Mouse (Mus musculus): ENCODE measurements around the gene Spop.
"Not testable (repeated sequence)": the region's sequence is repeated elsewhere in the genome, so short reads cannot be mapped to it uniquely, and the experiment has no call there.

Gene Spop

GRCm38 (mm10) chr11:95497921-95498320 is 84.0 kb downstream of the Spop start:
- no peak for DNase-seq (ENCODE audit: low read depth)

GRCm38 (mm10) chr11:95500412-95500811 is 86.5 kb downstream of the Spop start:
- no peak for DNase-seq (ENCODE audit: low read depth)

- no peak for DNase-seq (ENCODE audit: low read depth)
These were observed 87.0 kb downstream of the Spop start for GRCm38 (mm10) chr11:95500836-95501235.

GRCm38 (mm10) chr11:95501826-95502225 is 87.9 kb downstream of the Spop start:
- DNase-seq (ENCODE audit: low read depth): not testable (repeated sequence)

- no peak for DNase-seq (ENCODE audit: low read depth)
These were observed 89.8 kb downstream of the Spop start for GRCm38 (mm10) chr11:95503581-95504180.

- DNase-seq (ENCODE audit: low read depth): no peak
These were observed 90.4 kb downstream of the Spop start for GRCm38 (mm10) chr11:95504271-95504731.

- no peak for DNase-seq (ENCODE audit: low read depth)
These were observed 93.3 kb downstream of the Spop start for GRCm38 (mm10) chr11:95507041-95507716.

GRCm38 (mm10) chr11:95507785-95508184 is 93.9 kb downstream of the Spop start:
- DNase-seq (ENCODE audit: low read depth): no peak

GRCm38 (mm10) chr11:95508211-95508926 is 94.5 kb downstream of the Spop start:
- DNase-seq (ENCODE audit: low read depth): no peak

GRCm38 (mm10) chr11:95509126-95509717 is 95.3 kb downstream of the Spop start:
- DNase-seq (ENCODE audit: low read depth): peak; percentile 31

GRCm38 (mm10) chr11:95510631-95511030 is 96.8 kb downstream of the Spop start:
- DNase-seq (ENCODE audit: low read depth): no peak

- DNase-seq (ENCODE audit: low read depth): no peak
These were observed 98.0 kb downstream of the Spop start for GRCm38 (mm10) chr11:95511919-95512318.

GRCm38 (mm10) chr11:95512383-95512782 is 98.5 kb downstream of the Spop start:
- no peak for DNase-seq (ENCODE audit: low read depth)

GRCm38 (mm10) chr11:95513461-95514297 is 99.8 kb downstream of the Spop start:
- DNase-seq (ENCODE audit: low read depth): no peak

GRCm38 (mm10) chr11:95514298-95514861 is 100.5 kb downstream of the Spop start, which contains the start of gene Nxph3:
Nxph3 (minus strand) TSS chr11:95514570.
- DNase-seq (ENCODE audit: low read depth): peak; percentile 73

GRCm38 (mm10) chr11:95515376-95516323 is 101.8 kb downstream of the Spop start:
- DNase-seq (ENCODE audit: low read depth): no peak

GRCm38 (mm10) chr11:95516491-95516911 is 102.6 kb downstream of the Spop start:
- DNase-seq (ENCODE audit: low read depth): no peak

GRCm38 (mm10) chr11:95517162-95517561 is 103.3 kb downstream of the Spop start:
- no peak for DNase-seq (ENCODE audit: low read depth)

- no peak for DNase-seq (ENCODE audit: low read depth)
These were observed 105.4 kb downstream of the Spop start for GRCm38 (mm10) chr11:95519299-95519698.

GRCm38 (mm10) chr11:95519996-95520395 is 106.1 kb downstream of the Spop start:
- DNase-seq (ENCODE audit: low read depth): no peak
